Mouse (Mus musculus) E14TG2a.4 (cell line): ENCODE results near the gene Hmga1.
A peak's percentile ranks its signal among the peaks of the same experiment; 100 is the strongest.

ENCODE experiments used
- H3K27me3 ChIP-seq: 2 replicates; pipeline ENCODE4 v1.6.1; 2014; ENCODE audit warnings: low read length, control low read depth; ENCODE audit not compliant: insufficient read depth
- H3K36me3 ChIP-seq: 2 replicates; pipeline ENCODE4 v1.6.1; 2014; ENCODE audit warnings: low read length, control low read depth; ENCODE audit not compliant: insufficient read depth
- H3K4me1 ChIP-seq: replicated peaks from 2 replicates; pipeline ENCODE4 v1.6.1; 2014; ENCODE audit warnings: low read depth, low read length, control low read depth
- H3K4me3 ChIP-seq: replicated peaks from 2 replicates; pipeline ENCODE4 v1.5.1; 2014; ENCODE audit warnings: mild to moderate bottlenecking, low read length
- H3K9me3 ChIP-seq: 2 replicates; pipeline ENCODE4 v1.6.1; 2014; ENCODE audit warnings: low read length, control low read depth
- CTCF ChIP-seq: conservative IDR thresholded peaks from 2 replicates; pipeline ENCODE4 v1.5.1; 2014; ENCODE audit warnings: low read length
- NANOG ChIP-seq: IDR thresholded peaks from 2 replicates; pipeline ENCODE4 v1.6.1; 2014; ENCODE audit warnings: borderline replicate concordance, low read length, mixed read lengths
- POU5F1 ChIP-seq: IDR thresholded peaks from 2 replicates; pipeline ENCODE4 v1.6.1; 2014; ENCODE audit warnings: low read length, borderline replicate concordance

Hmga1 gene

DNA sequence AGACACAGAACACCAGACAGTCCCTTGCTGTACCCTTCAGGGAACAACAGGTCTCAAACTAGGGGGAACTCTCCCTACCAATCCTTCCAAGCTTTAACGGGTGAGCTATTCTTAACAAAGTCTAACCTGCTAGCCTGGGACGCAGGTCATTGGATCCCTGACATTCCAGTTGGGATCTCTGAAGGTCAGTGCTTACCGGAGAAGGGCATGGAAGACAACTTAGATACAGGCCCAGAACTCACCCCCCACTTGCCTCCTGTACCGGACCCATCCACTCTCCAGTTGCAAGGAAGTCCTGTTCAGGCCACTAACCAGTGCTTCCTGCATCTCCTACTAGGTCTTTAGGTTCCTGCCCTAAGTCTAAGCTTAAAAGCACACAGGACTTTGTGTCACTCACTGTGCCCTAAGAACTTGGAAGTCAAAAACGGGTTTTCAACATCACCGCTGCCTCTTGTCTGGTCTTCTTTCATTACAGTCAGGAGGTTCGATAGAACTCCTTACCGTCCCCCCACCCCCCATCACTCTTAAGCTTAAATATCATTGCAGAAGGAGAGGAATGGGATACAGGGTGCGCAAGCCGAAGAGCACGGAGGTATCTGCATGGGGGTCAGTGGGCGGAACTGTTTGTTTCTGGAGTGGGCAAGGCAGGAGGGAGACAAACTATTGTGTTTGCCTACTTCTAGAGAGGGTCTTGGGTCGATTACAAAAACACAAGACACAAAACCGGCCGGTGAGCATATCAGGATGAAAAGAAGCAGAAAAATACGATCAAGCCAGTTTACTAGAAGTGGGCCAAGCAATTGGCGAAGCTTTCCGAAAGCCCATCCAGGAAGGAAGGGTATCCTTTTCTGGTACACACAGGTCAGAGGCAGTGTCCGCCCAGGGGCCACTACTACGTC, 2.0 kb upstream of the Hmga1 start:
- TF ChIP-seq CTCF (no peak), POU5F1 (no peak), NANOG (no peak)
- H3K36me3 ChIP-seq = peaks cover 7% of the 10 kb centered on the region
- no peaks in the 10 kb centered on the region for H3K27me3 ChIP-seq
- H3K4me1 ChIP-seq = peaks cover 66% of the 10 kb centered on the region
- H3K9me3 ChIP-seq = no peaks in the 10 kb centered on the region
- peak overlapping the region; percentile 95 for H3K4me3 ChIP-seq

DNA sequence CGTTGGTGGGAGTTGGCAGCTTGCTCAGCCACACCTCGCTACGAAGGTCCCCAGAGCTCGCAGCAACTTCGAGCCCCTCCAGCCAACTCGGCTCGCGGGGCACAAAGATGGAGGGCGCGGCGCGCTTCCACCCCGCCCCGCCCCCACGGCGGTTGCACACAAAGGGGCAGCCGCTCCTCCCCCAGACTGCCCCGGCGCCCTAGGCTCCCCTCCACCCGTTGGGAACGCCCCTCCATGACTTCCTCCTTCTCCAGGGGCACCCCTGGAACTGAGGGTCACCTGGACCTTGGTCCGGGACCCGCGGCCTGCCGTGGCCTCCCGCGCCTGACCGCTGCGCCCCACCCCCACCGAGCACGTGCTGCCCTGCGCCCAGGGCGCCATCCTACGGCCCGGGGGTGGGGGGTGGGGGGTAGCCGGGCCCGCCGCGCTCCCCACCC, 1.2 kb upstream of the Hmga1 start:
- Histone ChIP-seq H3K4me1 (peaks cover 66% of the 10 kb centered on the region), H3K36me3 (peaks cover 15% of the 10 kb centered on the region), H3K4me3 (peak overlapping the region; percentile 95), H3K9me3 (no peaks in the 10 kb centered on the region), H3K27me3 (no peaks in the 10 kb centered on the region)
- TF ChIP-seq NANOG (no peak), POU5F1 (no peak), CTCF (no peak)

DNA sequence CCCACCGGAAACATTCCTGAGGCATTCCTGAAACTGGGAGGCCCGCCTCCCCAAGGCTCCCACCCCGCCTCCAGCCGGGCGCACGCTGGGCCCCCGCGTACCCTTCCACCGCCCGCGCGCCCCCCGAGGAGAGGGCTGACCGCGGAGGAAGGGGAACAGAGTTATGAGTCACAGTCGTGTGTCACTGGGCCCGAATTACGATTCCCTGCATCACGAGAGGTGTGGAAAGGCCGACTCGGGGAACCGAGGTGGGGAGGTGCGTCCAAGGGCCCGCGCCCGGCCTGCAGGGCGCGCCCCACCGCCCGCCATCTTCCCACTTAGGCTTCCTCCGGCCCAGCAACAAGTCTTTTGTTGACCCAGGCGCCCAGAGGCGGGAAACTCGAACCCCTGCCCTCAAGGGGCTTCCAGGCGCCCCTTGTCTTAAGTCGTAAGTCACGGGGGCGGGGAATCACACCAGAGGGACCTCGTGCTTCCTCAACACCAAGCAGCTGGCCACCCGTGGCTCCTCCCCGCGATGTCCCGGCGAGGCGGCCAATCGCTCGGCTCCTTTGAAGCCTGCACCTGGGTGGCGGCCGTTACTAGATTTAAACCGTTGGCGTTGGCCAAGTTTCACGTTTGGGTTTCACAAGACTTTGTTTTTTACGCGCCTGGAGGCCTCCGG, 655 bp upstream of the Hmga1 start:
- H3K4me1 ChIP-seq = peaks cover 70% of the 10 kb centered on the region
- no peak for TF ChIP-seq CTCF
- peaks cover 21% of the 10 kb centered on the region for H3K36me3 ChIP-seq

DNA sequence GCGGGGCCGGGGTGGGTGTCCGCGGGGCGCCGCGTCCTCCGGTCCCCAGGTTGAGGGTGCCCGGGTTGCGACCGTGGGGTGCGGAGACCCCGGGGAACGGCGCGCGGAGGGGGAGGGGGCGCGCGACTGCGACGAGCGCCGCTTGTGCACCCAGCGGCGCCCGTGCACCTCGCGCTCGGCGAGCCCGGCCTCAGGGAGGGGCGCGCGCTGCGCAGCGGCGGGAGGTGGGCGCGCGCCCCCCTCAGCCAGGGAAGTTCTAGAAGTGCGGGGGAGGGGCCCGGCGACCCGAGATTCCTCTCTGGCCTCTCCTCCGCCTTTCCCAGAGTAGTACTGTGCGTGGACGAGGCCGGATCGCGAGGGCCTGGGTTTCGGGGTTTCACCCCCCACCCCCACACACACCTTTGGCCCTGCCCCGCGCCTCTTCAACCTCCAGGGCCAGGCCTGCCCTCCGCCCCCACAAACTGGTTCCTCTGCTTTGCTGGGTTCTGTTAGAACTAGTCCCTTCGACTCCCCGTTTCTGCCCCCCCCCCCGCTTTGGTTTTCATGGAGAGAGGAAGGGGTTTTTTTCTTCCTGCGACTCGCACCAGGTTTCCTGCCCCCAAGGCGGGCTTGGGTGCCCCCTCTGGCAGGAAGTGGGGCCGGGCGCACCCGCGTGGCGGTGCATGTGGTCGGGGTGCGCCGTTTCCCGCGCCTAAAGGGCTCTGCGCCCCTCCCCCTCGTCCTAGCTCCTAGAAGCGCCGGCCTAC, 1.1 kb downstream of the Hmga1 start:
- no peak for TF ChIP-seq CTCF
- no peak for TF ChIP-seq POU5F1
- no peak for TF ChIP-seq NANOG
- Histone ChIP-seq H3K9me3 (no peaks in the 10 kb centered on the region), H3K27me3 (no peaks in the 10 kb centered on the region), H3K36me3 (peaks cover 38% of the 10 kb centered on the region), H3K4me1 (peaks cover 70% of the 10 kb centered on the region), H3K4me3 (peak overlapping the region; percentile 95)

More for the DNA sequence above, 655 bp upstream of the Hmga1 start:
- H3K27me3 ChIP-seq = no peaks in the 10 kb centered on the region
- H3K4me3 ChIP-seq = peak overlapping the region; percentile 95
- H3K9me3 ChIP-seq = no peaks in the 10 kb centered on the region

DNA sequence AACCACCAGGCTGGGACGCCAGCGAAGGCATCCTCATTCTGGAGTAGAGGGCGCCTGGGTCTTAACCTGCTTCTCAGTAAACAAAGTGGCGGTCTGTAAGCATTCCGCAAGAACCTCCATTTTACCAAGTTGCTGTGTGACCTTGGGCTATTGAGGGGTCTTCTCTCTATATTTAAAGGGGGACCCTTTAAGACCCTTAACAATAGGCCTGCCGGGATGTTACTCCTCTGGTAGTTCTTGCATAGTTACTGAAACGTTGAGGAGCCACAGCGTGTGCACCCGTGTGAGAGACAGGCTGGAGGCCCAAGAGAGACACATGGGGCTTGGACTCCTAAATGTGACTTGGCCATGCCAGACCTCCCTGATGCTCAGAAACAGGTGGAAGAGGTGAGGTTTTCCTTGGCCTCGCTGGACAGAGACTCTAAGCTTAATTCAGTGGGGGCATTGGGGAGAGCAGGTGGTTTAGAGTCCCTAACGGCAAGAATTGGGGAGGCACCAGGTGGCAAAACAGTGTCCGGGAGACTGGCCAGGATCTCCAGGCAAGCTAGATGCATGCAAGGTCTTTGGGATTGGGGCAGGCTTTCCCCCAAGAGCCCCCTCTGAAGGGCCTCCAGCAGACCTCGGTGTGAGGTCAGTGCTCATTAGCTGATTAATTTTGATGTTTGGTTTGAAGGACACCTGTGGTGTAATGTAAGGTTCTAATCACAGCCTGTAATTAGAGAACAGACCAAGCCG, 1.8 kb downstream of the Hmga1 start:
- H3K4me1 ChIP-seq = peaks cover 62% of the 10 kb centered on the region
- TF ChIP-seq POU5F1 = no peak
- no peak for TF ChIP-seq CTCF
- no peak for TF ChIP-seq NANOG
- no peaks in the 10 kb centered on the region for H3K9me3 ChIP-seq
- H3K27me3 ChIP-seq = no peaks in the 10 kb centered on the region
- H3K36me3 ChIP-seq = peaks cover 38% of the 10 kb centered on the region
- peak overlapping the region; percentile 95 for H3K4me3 ChIP-seq

DNA sequence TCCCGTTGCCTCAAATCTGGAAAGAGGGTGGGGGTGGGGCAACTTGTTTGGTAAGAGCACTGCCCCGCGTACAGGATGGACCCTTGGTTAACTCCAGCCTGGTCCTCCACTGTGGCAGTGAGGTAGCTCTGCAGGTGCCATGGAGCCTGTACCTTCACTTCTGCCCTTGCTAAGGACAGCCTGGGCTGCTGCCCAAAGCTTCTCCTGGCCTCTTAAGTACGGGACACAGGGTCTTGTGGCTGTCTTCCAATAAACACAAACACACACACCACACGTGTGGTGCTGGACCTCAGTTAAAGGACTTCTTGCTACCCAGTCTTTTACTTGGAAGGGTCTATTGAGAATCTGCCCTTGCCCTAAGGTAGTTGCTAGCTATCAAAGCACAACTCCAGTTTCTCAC, 2.5 kb downstream of the Hmga1 start:
- Histone ChIP-seq H3K4me1 (peaks cover 59% of the 10 kb centered on the region), H3K9me3 (no peaks in the 10 kb centered on the region), H3K27me3 (no peaks in the 10 kb centered on the region), H3K4me3 (peak overlapping the region; percentile 95), H3K36me3 (peaks cover 42% of the 10 kb centered on the region)
- TF ChIP-seq NANOG (no peak), POU5F1 (no peak), CTCF (no peak)

DNA sequence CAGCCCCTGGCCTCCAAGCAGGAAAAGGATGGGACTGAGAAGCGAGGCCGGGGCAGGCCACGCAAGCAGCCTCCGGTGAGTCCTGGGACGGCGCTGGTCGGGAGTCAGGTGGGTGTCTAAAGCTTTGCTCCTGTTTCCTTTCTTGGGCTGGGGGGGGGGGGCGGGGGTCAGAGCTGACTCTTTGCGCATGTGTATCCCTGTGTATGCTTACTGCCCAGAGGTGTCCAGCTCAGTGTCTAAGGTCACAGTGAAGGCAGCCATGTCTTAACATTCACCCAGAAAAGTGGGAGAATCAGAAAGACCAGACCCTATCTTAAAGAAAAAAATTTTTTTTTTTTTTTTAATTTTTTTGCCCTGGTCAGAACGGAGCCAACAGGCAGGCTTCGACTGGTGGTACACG, 3.3 kb downstream of the Hmga1 start:
- Histone ChIP-seq H3K9me3 (no peaks in the 10 kb centered on the region), H3K27me3 (no peaks in the 10 kb centered on the region), H3K4me1 (peaks cover 59% of the 10 kb centered on the region), H3K4me3 (peak overlapping the region; percentile 95), H3K36me3 (peaks cover 49% of the 10 kb centered on the region)
- TF ChIP-seq POU5F1 (no peak), NANOG (no peak), CTCF (no peak)

DNA sequence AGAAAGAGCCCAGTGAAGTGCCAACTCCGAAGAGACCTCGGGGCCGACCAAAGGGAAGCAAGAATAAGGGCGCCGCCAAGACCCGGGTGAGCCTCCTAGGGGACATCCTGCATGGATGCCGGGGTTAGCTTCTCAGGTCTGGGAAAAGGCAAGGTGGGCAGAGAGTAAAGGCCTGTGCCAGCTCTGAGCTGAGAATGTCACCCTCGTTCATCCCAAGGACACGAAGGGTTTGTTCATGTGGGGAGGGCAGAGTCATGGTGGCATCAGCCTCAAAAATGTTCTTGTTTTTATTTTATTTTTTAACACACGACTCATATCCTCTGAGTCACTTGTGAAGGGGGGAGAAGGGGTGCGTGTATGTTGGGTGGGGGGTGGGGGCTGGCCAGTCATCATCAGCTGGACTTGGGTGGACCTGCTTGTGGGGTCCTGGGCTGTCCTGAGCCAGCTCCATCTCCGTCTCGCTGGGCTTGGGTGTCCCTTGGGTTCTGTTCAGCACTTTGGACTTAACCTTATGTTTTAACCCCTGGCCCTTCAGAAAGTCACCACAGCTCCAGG, 4.7 kb downstream of the Hmga1 start:
- TF ChIP-seq NANOG (no peak), CTCF (no peak), POU5F1 (no peak)
- H3K4me3 ChIP-seq = peak overlapping the region; percentile 95
- H3K4me1 ChIP-seq = peaks cover 66% of the 10 kb centered on the region
- no peaks in the 10 kb centered on the region for H3K9me3 ChIP-seq
- H3K36me3 ChIP-seq = peaks cover 52% of the 10 kb centered on the region
- no peaks in the 10 kb centered on the region for H3K27me3 ChIP-seq
